Mouse (Mus musculus) layer of hippocampus, adult 9-11 months (tissue): Measurements from ENCODE around the gene Ing3.

Experiments
- DNase-seq: peaks from one replicate; pipeline ENCODE4 v3.0.0; 2022

Ing3 gene

GRCm38 (mm10) chr6:21993070-21993469 is 43.7 kb downstream of the Ing3 start:
- DNase-seq = no peak

- no peak for DNase-seq
Measured at GRCm38 (mm10) chr6:21998131-21998530, 48.8 kb downstream of the Ing3 start.

- no peak for DNase-seq
Measured at GRCm38 (mm10) chr6:21999025-21999424, 49.7 kb downstream of the Ing3 start.

GRCm38 (mm10) chr6:22000086-22000485 is 50.7 kb downstream of the Ing3 start:
- DNase-seq = no peak

- no peak for DNase-seq
Measured at GRCm38 (mm10) chr6:22000881-22001280, 51.5 kb downstream of the Ing3 start.

- no peak for DNase-seq
Measured at GRCm38 (mm10) chr6:22001284-22001916, 52.0 kb downstream of the Ing3 start.

- no peak for DNase-seq
Measured at GRCm38 (mm10) chr6:22002521-22003199, 53.3 kb downstream of the Ing3 start.

GRCm38 (mm10) chr6:22003200-22003587 is 53.8 kb downstream of the Ing3 start:
- DNase-seq = no peak

- DNase-seq = no peak
Measured at GRCm38 (mm10) chr6:22003959-22004543, 54.7 kb downstream of the Ing3 start.

- no peak for DNase-seq
Measured at GRCm38 (mm10) chr6:22008346-22008745, 59.0 kb downstream of the Ing3 start.

GRCm38 (mm10) chr6:22010258-22010657 is 60.9 kb downstream of the Ing3 start:
- DNase-seq = no peak

- DNase-seq = no peak
Measured at GRCm38 (mm10) chr6:22010761-22011281, 61.5 kb downstream of the Ing3 start.

- DNase-seq = no peak
Measured at GRCm38 (mm10) chr6:22011546-22011945, 62.2 kb downstream of the Ing3 start.

GRCm38 (mm10) chr6:22012099-22012498 is 62.7 kb downstream of the Ing3 start:
- DNase-seq = no peak

- no peak for DNase-seq
Measured at GRCm38 (mm10) chr6:22012501-22012900, 63.1 kb downstream of the Ing3 start.

- DNase-seq = no peak
Measured at GRCm38 (mm10) chr6:22013394-22013793, 64.0 kb downstream of the Ing3 start.

GRCm38 (mm10) chr6:22014291-22014911 is 65.0 kb downstream of the Ing3 start:
- no peak for DNase-seq

- DNase-seq = no peak
Measured at GRCm38 (mm10) chr6:22017631-22018030, 68.3 kb downstream of the Ing3 start.

GRCm38 (mm10) chr6:22018768-22019445 is 69.5 kb downstream of the Ing3 start:
- no peak for DNase-seq

- DNase-seq = no peak
Measured at GRCm38 (mm10) chr6:22019637-22020036, 70.3 kb downstream of the Ing3 start.

GRCm38 (mm10) chr6:22020696-22021095 is 71.3 kb downstream of the Ing3 start:
- no peak for DNase-seq

- DNase-seq = no peak
Measured at GRCm38 (mm10) chr6:22021315-22021714, 71.9 kb downstream of the Ing3 start.

GRCm38 (mm10) chr6:22024168-22024567 is 74.8 kb downstream of the Ing3 start:
- no peak for DNase-seq
